Mouse (Mus musculus): Measurements from ENCODE around the gene Smurf1. TPM values are rescaled to one million over a fixed set of nuclear protein-coding genes. Genes with fewer than 3 reads are reported as not detected.
A peak's percentile ranks its signal among the peaks of the same experiment; 100 is the strongest.

The Smurf1 gene
- polyA plus RNA-seq, 2 experiments, result 24.7 to 28.3 TPM

- WGBS, result 96% methylated on average over 7 of the region's 7 CpGs
- H3K27ac ChIP-seq (replicated peaks; ENCODE audit: low read depth, low read length), result no peak overlapping the region; the same call in 1 of the 2 replicates
- peaks cover 47% of the 10 kb centered on the region for H3K36me3 ChIP-seq (ENCODE audit: control insufficient read depth, insufficient read depth, low read length)
- no peaks in the 10 kb centered on the region for H3K27me3 ChIP-seq (ENCODE audit: control insufficient read depth, insufficient read depth, low read length)
- DNase-seq (ENCODE audit: low spot score) (no peak), ATAC-seq (ENCODE audit: low FRiP score, low read depth) (no peak)
- peaks cover 7% of the 10 kb centered on the region; the same call in 1 of the 2 replicates for H3K4me1 ChIP-seq (ENCODE audit: control insufficient read depth, insufficient read depth, low read length)
- no peak overlapping the region for H3K9ac ChIP-seq (ENCODE audit: low read depth, low read length, severe bottlenecking)
- no peaks in the 10 kb centered on the region for H3K9me3 ChIP-seq (ENCODE audit: control insufficient read depth, low read length)
- no peak overlapping the region for H3K4me2 ChIP-seq (replicated peaks; ENCODE audit: low read depth, low read length, severe bottlenecking)
- no peak for TF ChIP-seq POLR2A (IDR thresholded peaks at IDR 0.05; ENCODE audit: borderline replicate concordance, extremely low read depth, insufficient read depth, insufficient read length)
- H3K4me3 ChIP-seq (replicated peaks; ENCODE audit: low read length), result no peak overlapping the region
Measured at GRCm38 (mm10) chr5:144901035-144901434, 64.6 kb downstream of the Smurf1 start.

DNA sequence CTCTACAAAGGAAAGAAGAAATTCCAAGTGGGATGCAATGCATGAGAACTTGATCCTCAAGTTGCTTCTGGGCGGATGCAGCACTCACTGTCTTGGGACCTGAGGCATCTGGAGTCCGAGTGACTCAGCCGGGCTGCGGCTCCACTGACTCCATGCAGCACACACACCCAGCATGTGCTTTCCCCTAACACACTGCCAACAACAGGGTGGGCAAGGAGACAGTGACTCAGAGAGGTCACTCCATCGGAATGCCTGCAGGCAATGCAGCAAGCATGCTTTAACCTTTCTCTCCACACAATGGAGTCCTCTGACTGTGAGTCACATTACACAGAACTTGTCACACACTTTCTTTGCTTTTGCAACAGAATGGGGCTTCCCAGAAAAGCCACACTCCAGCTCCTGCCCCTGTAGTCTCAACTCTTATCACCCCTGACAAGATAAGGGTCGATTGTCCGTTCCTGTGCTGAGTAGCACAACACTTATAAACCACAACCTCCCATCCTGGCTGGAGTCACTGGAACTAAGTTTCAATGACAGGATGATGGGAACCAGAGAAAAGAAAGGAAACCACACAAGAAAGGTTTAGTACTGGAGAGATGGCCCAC is 67.1 kb downstream of the Smurf1 start:
- no peak for DNase-seq (ENCODE audit: low spot score)
- Histone ChIP-seq H3K4me2 (replicated peaks; ENCODE audit: low read depth, low read length, severe bottlenecking) (no peak overlapping the region), H3K9me3 (ENCODE audit: control insufficient read depth, low read length) (no peaks in the 10 kb centered on the region), H3K9ac (ENCODE audit: low read depth, low read length, severe bottlenecking) (no peak overlapping the region), H3K27ac (replicated peaks; ENCODE audit: low read depth, low read length) (no peak overlapping the region), H3K4me1 (ENCODE audit: control insufficient read depth, insufficient read depth, low read length) (peaks cover 7% of the 10 kb centered on the region; the same call in 1 of the 2 replicates), H3K27me3 (ENCODE audit: control insufficient read depth, insufficient read depth, low read length) (no peaks in the 10 kb centered on the region), H3K4me3 (replicated peaks; ENCODE audit: low read length) (no peak overlapping the region), H3K36me3 (ENCODE audit: control insufficient read depth, insufficient read depth, low read length) (peaks cover 65% of the 10 kb centered on the region)
- 67% methylated on average over 7 of the region's 7 CpGs for WGBS
- peak; percentile 67 for ATAC-seq (ENCODE audit: low FRiP score, low read depth)
- TF ChIP-seq POLR2A (IDR thresholded peaks at IDR 0.05; ENCODE audit: borderline replicate concordance, extremely low read depth, insufficient read depth, insufficient read length), result no peak

DNA sequence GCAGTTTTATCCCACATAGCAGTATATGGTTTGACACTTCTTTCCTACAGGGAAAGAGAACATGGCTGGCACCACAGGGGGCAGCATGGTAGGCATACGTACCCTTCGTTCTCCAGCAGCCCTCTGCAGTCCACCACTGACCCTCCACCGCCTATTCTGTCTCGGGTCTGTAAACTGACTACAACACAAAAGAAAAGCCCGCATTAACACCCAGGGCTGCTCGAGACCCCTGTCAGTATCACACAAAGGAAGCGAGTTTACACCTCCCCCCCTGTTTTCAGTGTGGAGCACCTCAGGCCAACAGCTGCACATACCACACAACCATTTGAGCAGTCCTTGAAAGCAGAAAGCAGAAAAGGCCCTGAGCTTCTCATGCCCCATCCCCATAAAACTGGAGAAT is 67.8 kb downstream of the Smurf1 start:
- peak; percentile 80 for ATAC-seq (ENCODE audit: low FRiP score, low read depth)

DNA sequence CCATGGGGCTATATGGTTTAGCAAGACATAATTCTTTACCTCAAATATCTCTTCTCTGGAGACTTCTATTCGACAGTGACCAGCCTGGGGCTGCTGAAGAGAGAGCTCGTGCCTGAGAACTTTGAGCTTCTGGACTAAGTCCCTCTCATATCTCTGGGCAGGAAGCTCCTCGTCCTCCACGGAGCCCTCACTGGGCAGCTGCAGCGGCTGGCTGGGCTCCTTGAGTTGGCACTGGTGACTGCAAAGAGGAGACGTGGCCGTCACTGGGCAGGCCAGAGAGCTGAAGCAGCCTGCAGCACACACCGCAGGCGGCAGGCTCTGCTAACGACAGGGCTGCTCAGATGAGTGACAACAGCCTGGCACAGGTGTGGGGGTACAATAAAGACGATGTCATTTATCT is 74.4 kb downstream of the Smurf1 start:
- peaks cover 87% of the 10 kb centered on the region for H3K36me3 ChIP-seq (ENCODE audit: control insufficient read depth, insufficient read depth, low read length)
- H3K27me3 ChIP-seq (ENCODE audit: control insufficient read depth, insufficient read depth, low read length), result no peaks in the 10 kb centered on the region
- 85% methylated on average over 11 of the region's 11 CpGs for WGBS
- no peaks in the 10 kb centered on the region for H3K4me1 ChIP-seq (ENCODE audit: control insufficient read depth, insufficient read depth, low read length)
- H3K27ac ChIP-seq (replicated peaks; ENCODE audit: low read depth, low read length), result no peak overlapping the region
- no peak overlapping the region for H3K4me2 ChIP-seq (replicated peaks; ENCODE audit: low read depth, low read length, severe bottlenecking)
- H3K9ac ChIP-seq (ENCODE audit: low read depth, low read length, severe bottlenecking), result no peak overlapping the region
- DNase-seq (ENCODE audit: low spot score) (no peak), ATAC-seq (ENCODE audit: low FRiP score, low read depth) (no peak)
- H3K9me3 ChIP-seq (ENCODE audit: control insufficient read depth, low read length), result no peaks in the 10 kb centered on the region
- no peak overlapping the region for H3K4me3 ChIP-seq (replicated peaks; ENCODE audit: low read length)
- no peak for TF ChIP-seq POLR2A (IDR thresholded peaks at IDR 0.05; ENCODE audit: borderline replicate concordance, extremely low read depth, insufficient read depth, insufficient read length)

More for the DNA sequence above, 67.8 kb downstream of the Smurf1 start:
- H3K4me3 ChIP-seq (replicated peaks; ENCODE audit: low read length), result no peak overlapping the region
- no peak overlapping the region for H3K4me2 ChIP-seq (replicated peaks; ENCODE audit: low read depth, low read length, severe bottlenecking)
- peaks cover 72% of the 10 kb centered on the region for H3K36me3 ChIP-seq (ENCODE audit: control insufficient read depth, insufficient read depth, low read length)
- no peak overlapping the region for H3K27ac ChIP-seq (replicated peaks; ENCODE audit: low read depth, low read length)
- TF ChIP-seq POLR2A (IDR thresholded peaks at IDR 0.05; ENCODE audit: borderline replicate concordance, extremely low read depth, insufficient read depth, insufficient read length), result no peak
- no peaks in the 10 kb centered on the region for H3K27me3 ChIP-seq (ENCODE audit: control insufficient read depth, insufficient read depth, low read length)
- H3K4me1 ChIP-seq (ENCODE audit: control insufficient read depth, insufficient read depth, low read length), result peaks cover 7% of the 10 kb centered on the region; the same call in 1 of the 2 replicates
- DNase-seq (ENCODE audit: low spot score), result no peak
- WGBS, result 63% methylated on average over 7 of the region's 7 CpGs
- H3K9me3 ChIP-seq (ENCODE audit: control insufficient read depth, low read length), result no peaks in the 10 kb centered on the region
- H3K9ac ChIP-seq (ENCODE audit: low read depth, low read length, severe bottlenecking), result no peak overlapping the region

DNA sequence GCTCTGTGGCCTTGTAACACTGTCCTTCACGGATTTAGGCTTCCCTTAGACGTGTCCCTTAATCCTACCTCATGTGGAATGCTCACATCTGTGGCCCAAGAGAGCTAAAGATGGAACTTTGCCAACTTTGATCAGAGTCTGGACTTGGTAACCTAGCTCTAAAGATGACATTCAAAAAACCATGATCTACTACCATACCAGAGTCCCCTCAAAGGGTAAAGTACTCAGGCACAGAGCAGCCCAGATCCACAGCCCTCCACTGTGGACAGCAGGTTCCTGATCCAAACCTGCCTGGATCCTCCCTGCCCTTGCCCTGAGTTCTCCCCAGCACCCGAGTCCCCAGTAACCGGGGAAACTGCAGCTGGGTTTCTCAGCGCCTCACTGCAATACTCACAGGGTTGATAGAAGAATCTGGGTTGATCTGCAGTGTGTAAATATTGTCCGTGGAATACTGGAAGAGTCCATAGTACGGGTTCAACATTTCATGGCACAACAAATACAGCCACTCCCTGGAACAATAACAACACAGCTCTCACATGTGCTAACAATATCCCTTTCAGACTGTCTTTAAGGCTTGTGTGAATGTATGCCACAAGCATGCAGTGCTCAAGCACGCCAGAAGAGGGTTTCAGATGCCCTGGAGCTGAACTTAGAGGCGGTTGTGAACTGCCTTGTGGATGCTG is 79.5 kb downstream of the Smurf1 start:
- Histone ChIP-seq H3K4me3 (replicated peaks; ENCODE audit: low read length) (no peak overlapping the region), H3K4me2 (replicated peaks; ENCODE audit: low read depth, low read length, severe bottlenecking) (no peak overlapping the region), H3K9me3 (ENCODE audit: control insufficient read depth, low read length) (no peaks in the 10 kb centered on the region), H3K27me3 (ENCODE audit: control insufficient read depth, insufficient read depth, low read length) (no peaks in the 10 kb centered on the region), H3K9ac (ENCODE audit: low read depth, low read length, severe bottlenecking) (no peak overlapping the region), H3K4me1 (ENCODE audit: control insufficient read depth, insufficient read depth, low read length) (no peaks in the 10 kb centered on the region), H3K36me3 (ENCODE audit: control insufficient read depth, insufficient read depth, low read length) (peaks cover 90% of the 10 kb centered on the region), H3K27ac (replicated peaks; ENCODE audit: low read depth, low read length) (no peak overlapping the region)
- no peak for DNase-seq (ENCODE audit: low spot score)
- TF ChIP-seq POLR2A (IDR thresholded peaks at IDR 0.05; ENCODE audit: borderline replicate concordance, extremely low read depth, insufficient read depth, insufficient read length), result no peak
- ATAC-seq (ENCODE audit: low FRiP score, low read depth), result no peak
- 89% methylated on average over 9 of the region's 9 CpGs for WGBS

Data from limb, embryonic 14.5 days (tissue).